Mouse (Mus musculus) hindbrain, postnatal 0 days (tissue): Measurements from ENCODE around the gene Maff. TPM values are rescaled to one million over a fixed set of nuclear protein-coding genes. Genes with fewer than 3 reads are reported as not detected.

Experiments
- ATAC-seq: fragments of 200-750 bp; cut with Nextera tagmentation; 2 replicates; pipeline ENCODE4 v1.8.0; 2017; ENCODE audit warnings: mild to moderate bottlenecking, moderate TSS enrichment, moderate library complexity
- DNase-seq: peaks from one replicate; pipeline ENCODE4 v3.0.0-alpha.2; 2015; ENCODE audit warnings: low spot score
- H3K27ac ChIP-seq: fragments of 300-500 bp; sonication (generic); 2 replicates; pipeline ENCODE4 v1.5.1; 2014; ENCODE audit warnings: mild to moderate bottlenecking
- H3K27me3 ChIP-seq: fragments of 300-500 bp; sonication (generic); 2 replicates; pipeline ENCODE4 v1.6.1; 2014; ENCODE audit warnings: low read length, mixed read lengths; ENCODE audit not compliant: insufficient read depth
- H3K36me3 ChIP-seq: fragments of 300-500 bp; sonication (generic); 2 replicates; pipeline ENCODE4 v1.6.1; 2014; ENCODE audit warnings: low read length, mixed read lengths; ENCODE audit not compliant: insufficient read depth
- H3K4me1 ChIP-seq: fragments of 300-500 bp; sonication (generic); 2 replicates; pipeline ENCODE4 v1.6.1; 2014; ENCODE audit warnings: antibody characterized with exemption, low read length, mixed read lengths; ENCODE audit not compliant: insufficient read depth
- H3K4me2 ChIP-seq: fragments of 300-500 bp; sonication (generic); 2 replicates; pipeline ENCODE4 v1.6.1; 2014; ENCODE audit warnings: low read depth, mild to moderate bottlenecking, low read length, moderate library complexity, mixed read lengths
- H3K4me3 ChIP-seq: fragments of 300-500 bp; sonication (generic); 2 replicates; pipeline ENCODE4 v1.5.1; 2014; ENCODE audit warnings: low read length
- H3K9ac ChIP-seq: fragments of 300-500 bp; sonication (generic); replicated peaks from 2 replicates; pipeline ENCODE4 v1.6.1; 2014; ENCODE audit warnings: mild to moderate bottlenecking, low read length, moderate library complexity, mixed read lengths
- H3K9me3 ChIP-seq: fragments of 300-500 bp; sonication (generic); 2 replicates; pipeline ENCODE4 v1.6.1; 2016; ENCODE audit warnings: low read length, mixed read lengths
- CTCF ChIP-seq: IDR thresholded peaks from 2 replicates; pipeline ENCODE4 v1.5.1; 2016; ENCODE audit warnings: antibody characterized with exemption, control low read depth, low read depth
- WGBS: fragments of 180-500 bp; shearing (Covaris S2); extraction: QIAGEN DNeasy Blood & Tissue Kit; methylation state at CpG from one replicate; pipeline ENCODE4 v1.1.7; 2014; 5-methylcytosine and 5-hydroxymethylcytosine counted together
- polyA plus RNA-seq: library from polyadenylated mRNA; unstranded; fragments of >200 nt; fragmentation: Nextera tagmentation; extraction: Ambion mirVana; gene quantifications from 2 replicates; pipeline ENCODE4 v1.2.1, GENCODE M21; 2015
- total RNA-seq: library from RNA; depleted of rRNA; stranded (reverse); fragments of >200 nt; gene quantifications from 2 replicates; pipeline ENCODE4 v1.2.3, GENCODE M21; 2014

Gene Maff
- total and polyA plus RNA-seq, 2 experiments from 2014 or later = 1.7 to 5.4 TPM

DNA sequence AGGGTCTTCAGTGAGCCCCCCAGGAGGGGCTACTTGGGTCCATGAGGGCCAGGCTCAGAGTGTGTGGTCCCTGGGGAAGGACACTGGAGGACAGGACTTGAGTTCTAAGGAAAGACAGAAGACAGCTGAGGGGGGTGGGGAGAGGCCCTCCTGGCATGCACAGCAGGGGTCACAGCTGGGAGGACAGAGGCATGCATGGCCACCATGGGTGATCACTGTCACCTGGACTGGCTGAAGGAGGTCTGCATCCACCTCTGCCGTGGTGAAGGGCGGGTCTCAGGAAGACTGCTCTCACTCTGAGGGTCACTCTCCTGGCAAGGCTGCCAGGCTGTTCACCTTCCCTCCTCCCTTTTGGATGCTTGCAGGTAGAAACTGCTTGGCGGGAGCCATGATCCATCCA is 22.0 kb upstream of the Maff start:
- 81% methylated on average over 3 of the region's 3 CpGs for WGBS
- H3K27ac ChIP-seq = peak overlapping the region; percentile 46; the same call in 1 of the 2 replicates
- H3K4me2 ChIP-seq = no peak overlapping the region
- no peak overlapping the region for H3K9ac ChIP-seq
- H3K4me3 ChIP-seq = no peak overlapping the region
- DNase-seq = no peak
- H3K36me3 ChIP-seq = no peaks in the 10 kb centered on the region
- no peak for TF ChIP-seq CTCF
- peaks cover 17% of the 10 kb centered on the region for H3K4me1 ChIP-seq
- ATAC-seq = no peak
- H3K9me3 ChIP-seq = no peaks in the 10 kb centered on the region
- no peaks in the 10 kb centered on the region for H3K27me3 ChIP-seq

DNA sequence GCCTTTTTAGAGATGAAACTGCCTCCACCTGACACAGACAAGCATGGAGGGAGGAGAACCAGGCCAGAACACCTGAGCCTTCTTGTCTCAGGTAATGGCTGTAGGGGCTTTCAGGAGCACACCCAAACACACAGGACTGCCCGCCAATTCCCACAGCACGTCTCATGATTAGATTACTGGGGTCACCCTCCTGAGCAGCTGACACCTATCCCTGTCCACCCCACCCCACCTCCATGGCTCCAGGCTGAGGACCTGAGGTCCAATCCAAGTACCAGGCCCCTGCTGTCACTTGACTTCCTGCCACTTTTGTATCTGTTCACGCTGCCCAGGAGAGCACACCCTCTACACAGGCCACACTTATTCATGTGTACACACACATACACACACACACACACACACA is 20.7 kb upstream of the Maff start:
- H3K9ac ChIP-seq = no peak overlapping the region
- 69% methylated on average over 3 of the region's 3 CpGs for WGBS
- H3K36me3 ChIP-seq = no peaks in the 10 kb centered on the region
- H3K27me3 ChIP-seq = no peaks in the 10 kb centered on the region
- no peak for ATAC-seq
- no peaks in the 10 kb centered on the region for H3K9me3 ChIP-seq
- peaks cover 17% of the 10 kb centered on the region for H3K4me1 ChIP-seq
- DNase-seq = no peak
- H3K4me2 ChIP-seq = no peak overlapping the region
- no peak for TF ChIP-seq CTCF
- no peak overlapping the region for H3K4me3 ChIP-seq
- no peak overlapping the region for H3K27ac ChIP-seq

DNA sequence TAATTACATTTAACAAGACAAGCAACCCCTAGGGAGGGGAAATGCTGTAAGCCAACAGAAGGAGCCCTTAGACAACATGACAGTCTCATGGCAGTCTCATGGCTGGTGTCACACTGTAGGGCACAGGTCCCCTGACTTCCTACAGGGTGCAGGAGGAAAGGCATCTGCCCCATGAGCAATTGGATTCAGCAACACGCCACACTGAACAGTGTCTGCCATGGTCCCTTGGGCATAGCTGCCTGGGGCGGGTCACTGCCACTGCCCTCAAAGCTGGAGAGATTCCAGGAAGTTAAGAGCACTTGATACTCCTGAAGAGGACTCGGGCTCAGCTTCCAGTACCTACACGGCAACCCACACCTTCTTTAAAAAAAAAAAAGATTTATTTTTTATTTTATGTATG is 20.2 kb upstream of the Maff start:
- Histone ChIP-seq H3K4me3 (no peak overlapping the region), H3K9ac (no peak overlapping the region), H3K9me3 (no peaks in the 10 kb centered on the region), H3K36me3 (no peaks in the 10 kb centered on the region), H3K4me1 (peaks cover 17% of the 10 kb centered on the region), H3K4me2 (no peak overlapping the region), H3K27me3 (no peaks in the 10 kb centered on the region), H3K27ac (0 out of 2 replicates have a peak overlapping the region, but pooled peaks have one; percentile 32)
- ATAC-seq = no peak
- no peak for TF ChIP-seq CTCF
- DNase-seq = no peak
- WGBS = 57% methylated on average over 4 of the region's 4 CpGs

DNA sequence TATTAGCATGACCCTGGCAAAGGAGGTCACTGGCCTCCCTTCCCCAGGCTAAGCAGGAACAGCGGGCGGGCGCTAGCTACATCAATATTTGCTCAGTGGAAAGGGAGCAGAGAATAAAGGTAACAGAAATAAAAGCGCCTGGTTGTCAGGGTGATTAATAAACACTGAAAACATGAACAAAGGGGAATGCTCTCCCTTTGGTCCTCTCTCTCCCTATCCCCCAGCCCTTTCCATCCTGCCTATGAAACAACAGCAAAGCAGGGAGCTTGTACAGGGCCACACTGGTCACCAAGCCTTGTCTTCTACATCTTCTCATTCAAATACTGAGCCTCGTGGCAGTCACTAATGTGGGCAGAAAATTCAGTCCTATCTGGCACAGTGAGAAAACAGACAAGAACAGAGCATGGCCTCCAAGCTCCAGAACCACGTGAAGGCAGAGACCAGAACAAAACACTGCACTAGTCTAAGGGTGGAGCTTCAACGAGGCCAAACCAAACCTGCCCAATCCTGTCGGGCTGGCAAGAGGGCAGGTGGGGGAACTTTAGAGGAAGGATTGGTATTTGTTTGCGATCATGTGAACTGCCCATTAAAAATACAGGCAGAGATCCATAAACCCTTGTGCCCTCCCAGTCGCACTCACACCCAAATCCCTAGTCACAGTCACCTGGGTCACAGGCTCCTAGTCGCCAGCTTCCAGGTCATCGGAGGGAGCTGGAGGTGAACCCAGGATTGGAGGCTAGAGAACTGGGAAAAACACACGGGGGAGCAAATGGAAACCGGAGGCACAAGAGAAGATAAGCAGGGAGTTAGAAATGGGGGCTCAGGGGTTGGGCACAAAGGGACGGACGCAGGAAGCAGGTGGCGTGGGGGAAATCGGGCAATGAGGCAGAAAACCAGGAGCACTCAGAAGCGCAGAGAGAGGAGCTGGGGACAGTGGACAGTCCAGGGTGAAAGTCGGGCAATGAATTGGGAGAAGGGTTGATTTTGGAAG is 19.2 kb upstream of the Maff start:
- peak; percentile 63 for ATAC-seq

DNA sequence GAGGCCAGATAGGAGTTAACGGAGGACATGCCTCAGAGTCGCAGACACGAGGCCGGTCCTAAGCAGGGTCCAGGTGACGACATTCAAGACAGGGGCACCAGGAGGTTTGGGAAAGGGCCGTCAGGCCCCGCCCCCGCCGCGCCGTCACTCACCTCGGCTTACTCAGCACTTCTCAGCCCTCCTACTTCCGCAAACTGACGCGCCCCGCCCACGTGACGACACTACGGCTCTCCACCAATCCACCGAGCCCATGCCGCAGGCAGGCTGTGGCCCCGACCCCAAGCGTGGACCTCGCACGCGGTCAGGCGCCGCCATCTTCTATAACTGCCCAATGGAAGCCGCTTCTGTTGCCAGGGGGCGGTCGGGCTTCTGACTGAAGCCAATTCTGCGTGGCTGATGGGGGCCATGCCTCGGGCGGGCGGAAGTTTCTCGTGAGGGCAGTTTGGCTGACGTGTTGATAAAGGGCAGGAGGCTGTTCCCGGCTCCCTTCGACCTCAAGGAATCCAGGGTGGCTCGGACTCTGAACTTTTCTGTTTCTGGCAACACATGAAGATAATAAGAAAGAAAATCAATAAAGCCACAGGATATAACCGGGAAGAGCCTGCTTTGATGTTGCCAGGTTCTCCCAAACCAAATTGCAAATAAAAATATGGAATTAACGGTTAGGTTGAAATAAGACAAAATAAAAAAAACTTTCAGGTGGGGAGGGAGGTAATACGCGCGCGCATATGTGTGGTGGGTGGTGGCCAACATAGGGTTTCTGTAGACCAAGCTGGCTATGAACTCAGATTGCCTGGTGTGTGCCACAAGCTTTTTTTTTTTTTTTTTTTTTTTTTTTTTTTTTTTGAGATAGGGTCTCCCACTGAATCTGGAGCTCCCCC is 18.1 kb upstream of the Maff start, which contains the start of gene Pla2g6:
Gene Pla2g6 (minus strand): TSS at position 333 of the 881 bp plus-strand sequence.
- Histone ChIP-seq H3K27ac (peak within 1 kb of the TSS; percentile 90), H3K36me3 (no peaks in the 10 kb centered on the region), H3K4me3 (peak within 1 kb of the TSS; percentile 49), H3K4me1 (peaks cover 17% of the 10 kb centered on the region), H3K27me3 (no peaks in the 10 kb centered on the region), H3K9ac (peak within 1 kb of the TSS; percentile 74), H3K9me3 (no peaks in the 10 kb centered on the region), H3K4me2 (peak within 1 kb of the TSS; percentile 96)
- 0 out of 2 replicates have a peak, but pooled peaks have one; percentile 13 for TF ChIP-seq CTCF
- ATAC-seq (peak; percentile 97), DNase-seq (peak; percentile 99)
- 5% methylated on average over 45 of the region's 46 CpGs for WGBS

More for the DNA sequence above, 19.2 kb upstream of the Maff start:
- Histone ChIP-seq H3K9me3 (no peaks in the 10 kb centered on the region), H3K9ac (peak overlapping the region; percentile 74), H3K27me3 (no peaks in the 10 kb centered on the region), H3K4me3 (peak overlapping the region; percentile 49), H3K4me2 (peak overlapping the region; percentile 96), H3K27ac (peak overlapping the region; percentile 90), H3K4me1 (peaks cover 17% of the 10 kb centered on the region), H3K36me3 (no peaks in the 10 kb centered on the region)
- TF ChIP-seq CTCF = no peak
- WGBS = 6% methylated on average over 20 of the region's 20 CpGs
- DNase-seq = peak; percentile 65

DNA sequence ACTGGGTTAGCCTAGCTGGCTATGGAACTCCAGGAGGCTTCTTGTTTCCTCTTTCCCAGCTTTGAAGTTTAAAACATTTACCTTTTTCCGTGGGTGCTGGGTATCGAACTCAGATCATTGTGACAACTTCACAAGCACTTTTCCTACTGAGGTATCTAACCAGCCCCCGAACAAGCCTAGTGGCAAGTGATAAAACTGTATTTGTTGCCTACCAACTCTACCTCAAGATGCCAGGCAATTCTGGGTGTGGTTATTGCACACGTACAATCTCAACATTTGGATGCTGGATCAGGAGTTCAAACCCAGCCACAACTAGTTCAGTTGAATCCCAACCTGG is 17.5 kb upstream of the Maff start:
- Histone ChIP-seq H3K27ac (no peak overlapping the region), H3K36me3 (no peaks in the 10 kb centered on the region), H3K4me2 (peak overlapping the region; percentile 96; the same call in 1 of the 2 replicates), H3K27me3 (no peaks in the 10 kb centered on the region), H3K4me1 (peaks cover 13% of the 10 kb centered on the region), H3K9me3 (no peaks in the 10 kb centered on the region), H3K9ac (no peak overlapping the region), H3K4me3 (no peak overlapping the region)
- 94% methylated on average over 4 of the region's 4 CpGs for WGBS
- ATAC-seq (no peak), DNase-seq (no peak)
- no peak for TF ChIP-seq CTCF
